27 mouse cellular contexts compared by ENCODE assay signal in genomic region chr12:9026843-9027242, GRCm38 (mm10).
"Had no signal": no experiment of that assay in that cellular context is flagged by ENCODE, and none has a peak within 500 bp of the region (broad histone marks: within the 10 kb centered on the region; RNA-seq: fewer than 3 reads in every experiment).

No protein-coding gene starts in this region.

- H3K4me3 ChIP-seq: embryonic facial prominence, embryonic 10.5 days; embryonic facial prominence, embryonic 12.5 days; embryonic facial prominence, embryonic 13.5 days; embryonic facial prominence, embryonic 15.5 days; erythroblast, embryonic 14.5 days; forebrain, embryonic 10.5 days; forebrain, embryonic 12.5 days; forebrain, embryonic 13.5 days; forebrain, embryonic 15.5 days; gastrocnemius, adult 2 months; heart, adult 2 months had no signal

- H3K9me3 ChIP-seq: embryonic facial prominence, embryonic 10.5 days; embryonic facial prominence, embryonic 12.5 days; embryonic facial prominence, embryonic 13.5 days; embryonic facial prominence, embryonic 15.5 days; forebrain, embryonic 10.5 days; forebrain, embryonic 12.5 days; forebrain, embryonic 13.5 days; forebrain, embryonic 15.5 days had no signal

- DNase-seq: cerebellum, adult 8-10 months; cerebellum, adult 9-10 months; cerebellum, adult 9-11 months; cerebellum, postnatal 10 days; cerebellum, postnatal 14 days; cerebellum, postnatal 25 days; cerebellum, postnatal 36 days; embryo, embryonic 11 days; forebrain, postnatal 0 days; gastrocnemius, adult 2 months; gastrocnemius, postnatal 10 days; gastrocnemius, postnatal 14 days; gastrocnemius, postnatal 25 days; gastrocnemius, postnatal 36 days; heart, adult 18-20 months; heart, adult 2 months had no signal

- ATAC-seq: forebrain, embryonic 13.5 days; forebrain, embryonic 14.5 days; forebrain, embryonic 15.5 days; forebrain, embryonic 16.5 days; forebrain, postnatal 0 days had no signal

- H3K4me2 ChIP-seq: embryonic facial prominence, embryonic 12.5 days; embryonic facial prominence, embryonic 13.5 days; embryonic facial prominence, embryonic 15.5 days; forebrain, embryonic 12.5 days; forebrain, embryonic 13.5 days; forebrain, embryonic 15.5 days had no signal

- H3K27me3 ChIP-seq: embryonic facial prominence, embryonic 12.5 days; embryonic facial prominence, embryonic 13.5 days; embryonic facial prominence, embryonic 15.5 days; forebrain, embryonic 12.5 days; forebrain, embryonic 13.5 days; forebrain, embryonic 15.5 days had no signal
